Mouse (Mus musculus) testis, adult 2 months (tissue): ENCODE data around the gene Pdlim7.

Experiments
- CTCF ChIP-seq: fragments of 200-500 bp; IDR thresholded peaks from 2 replicates; pipeline ENCODE4 v1.5.1; 2012; ENCODE audit warnings: low read depth, mild to moderate bottlenecking, inconsistent platforms, low read length, moderate library complexity; ENCODE audit not compliant: control insufficient read depth, insufficient read depth, insufficient replicate concordance
- POLR2A ChIP-seq: fragments of 200-500 bp; IDR thresholded peaks from 2 replicates; pipeline ENCODE4 v1.6.1; 2012; ENCODE audit warnings: low read depth, mild to moderate bottlenecking, inconsistent platforms, low read length, moderate library complexity; ENCODE audit not compliant: control insufficient read depth

GRCm38 (mm10) chr13:55450511-55450980, 62.9 kb downstream of the Pdlim7 start:
- TF ChIP-seq POLR2A (no peak), CTCF (no peak)
